Mouse (Mus musculus): ENCODE results near the gene Arhgap24. TPM values are rescaled to one million over a fixed set of nuclear protein-coding genes. Genes with fewer than 3 reads are reported as not detected.

Arhgap24 gene
- polyA plus RNA-seq, 1 experiment from 2014 or later = 13.0 TPM

DNA sequence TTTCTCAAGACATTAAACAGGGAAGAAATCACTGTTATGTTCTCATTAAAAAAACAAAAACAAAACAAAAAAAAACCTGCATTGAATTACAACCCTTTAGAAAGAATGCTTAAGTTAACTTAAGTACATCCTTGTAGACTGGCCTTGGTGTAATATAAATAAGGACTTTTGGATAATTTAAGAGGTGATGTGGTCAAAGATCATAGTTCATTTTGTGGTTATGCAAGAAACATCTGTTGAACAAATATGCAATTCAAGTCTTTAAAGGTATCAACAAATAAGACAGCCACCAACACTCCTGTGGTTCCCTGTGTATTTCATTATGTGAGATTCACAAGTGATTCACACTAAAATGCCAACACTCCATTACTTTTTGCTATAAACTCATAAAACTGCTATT lies 247.3 kb downstream of the Arhgap24 start:
- no peak for ATAC-seq (ENCODE audit: insufficient number of reproducible peaks, low FRiP score, low TSS enrichment, low read depth)
- H3K4me2 ChIP-seq (ENCODE audit: low read depth, severe bottlenecking) = no peak overlapping the region
- no peak for DNase-seq (ENCODE audit: low spot score)
- H3K27me3 ChIP-seq (ENCODE audit: control insufficient read depth, insufficient read depth, low read length) = no peaks in the 10 kb centered on the region
- H3K27ac ChIP-seq (replicated peaks; ENCODE audit: low read depth, low read length) = no peak overlapping the region
- no peaks in the 10 kb centered on the region for H3K9me3 ChIP-seq (ENCODE audit: control insufficient read depth, low read length)
- no peaks in the 10 kb centered on the region for H3K36me3 ChIP-seq (ENCODE audit: control insufficient read depth, insufficient read depth, low read length)
- no peak overlapping the region for H3K4me3 ChIP-seq (ENCODE audit: low read depth, low read length)
- peaks cover 17% of the 10 kb centered on the region; the same call in 1 of the 2 replicates for H3K4me1 ChIP-seq (ENCODE audit: control insufficient read depth, insufficient read depth, low read length)
- H3K9ac ChIP-seq (ENCODE audit: low read length) = no peak overlapping the region

DNA sequence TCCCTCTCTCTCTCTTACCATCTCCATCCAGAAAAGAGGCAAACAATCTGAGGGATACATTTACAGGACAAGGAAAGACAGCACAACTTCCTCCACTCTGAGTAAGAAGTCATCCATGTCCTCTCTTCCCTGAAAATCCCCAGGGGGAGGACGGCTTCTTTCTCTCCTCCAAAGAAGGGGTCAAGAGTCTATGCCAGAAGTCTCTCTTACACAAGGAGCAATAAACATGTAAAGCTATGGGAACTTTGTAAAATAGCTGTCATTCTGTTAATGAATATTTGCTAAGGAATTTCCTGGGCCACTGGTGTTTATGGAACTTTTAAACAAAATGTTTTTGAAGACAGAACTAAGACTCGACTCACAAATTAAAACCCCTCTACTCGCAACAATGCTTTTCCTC lies 248.3 kb downstream of the Arhgap24 start:
- Histone ChIP-seq H3K9me3 (ENCODE audit: control insufficient read depth, low read length) (no peaks in the 10 kb centered on the region), H3K4me3 (ENCODE audit: low read depth, low read length) (no peak overlapping the region), H3K36me3 (ENCODE audit: control insufficient read depth, insufficient read depth, low read length) (no peaks in the 10 kb centered on the region), H3K4me1 (ENCODE audit: control insufficient read depth, insufficient read depth, low read length) (peaks cover 14% of the 10 kb centered on the region; the same call in 1 of the 2 replicates), H3K9ac (ENCODE audit: low read length) (no peak overlapping the region), H3K27ac (replicated peaks; ENCODE audit: low read depth, low read length) (no peak overlapping the region), H3K4me2 (ENCODE audit: low read depth, severe bottlenecking) (no peak overlapping the region), H3K27me3 (ENCODE audit: control insufficient read depth, insufficient read depth, low read length) (no peaks in the 10 kb centered on the region)
- WGBS = 57% methylated on average over 3 of the region's 3 CpGs
- no peak for DNase-seq (ENCODE audit: low spot score)
- no peak for ATAC-seq (ENCODE audit: insufficient number of reproducible peaks, low FRiP score, low TSS enrichment, low read depth)

DNA sequence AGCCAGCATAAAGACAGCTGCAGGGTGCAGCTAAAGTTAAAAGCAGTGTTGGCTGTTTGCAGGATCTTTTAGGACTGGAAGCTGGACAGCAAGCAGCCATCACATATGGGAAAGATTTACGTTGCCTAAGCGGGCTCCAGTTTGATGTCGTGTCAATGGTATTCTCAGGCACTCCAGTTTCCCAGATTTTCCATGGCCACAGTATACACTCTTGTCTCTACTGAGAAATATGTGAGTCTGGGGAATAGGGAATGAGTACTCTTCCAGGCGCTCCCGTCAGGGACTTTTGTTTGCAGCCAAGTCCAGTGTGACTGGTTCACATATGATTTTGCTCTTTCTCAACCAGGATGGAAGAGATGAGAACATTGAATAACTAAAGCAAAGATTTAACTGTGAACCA lies 254.9 kb downstream of the Arhgap24 start:
- no peak overlapping the region for H3K27ac ChIP-seq (replicated peaks; ENCODE audit: low read depth, low read length)

DNA sequence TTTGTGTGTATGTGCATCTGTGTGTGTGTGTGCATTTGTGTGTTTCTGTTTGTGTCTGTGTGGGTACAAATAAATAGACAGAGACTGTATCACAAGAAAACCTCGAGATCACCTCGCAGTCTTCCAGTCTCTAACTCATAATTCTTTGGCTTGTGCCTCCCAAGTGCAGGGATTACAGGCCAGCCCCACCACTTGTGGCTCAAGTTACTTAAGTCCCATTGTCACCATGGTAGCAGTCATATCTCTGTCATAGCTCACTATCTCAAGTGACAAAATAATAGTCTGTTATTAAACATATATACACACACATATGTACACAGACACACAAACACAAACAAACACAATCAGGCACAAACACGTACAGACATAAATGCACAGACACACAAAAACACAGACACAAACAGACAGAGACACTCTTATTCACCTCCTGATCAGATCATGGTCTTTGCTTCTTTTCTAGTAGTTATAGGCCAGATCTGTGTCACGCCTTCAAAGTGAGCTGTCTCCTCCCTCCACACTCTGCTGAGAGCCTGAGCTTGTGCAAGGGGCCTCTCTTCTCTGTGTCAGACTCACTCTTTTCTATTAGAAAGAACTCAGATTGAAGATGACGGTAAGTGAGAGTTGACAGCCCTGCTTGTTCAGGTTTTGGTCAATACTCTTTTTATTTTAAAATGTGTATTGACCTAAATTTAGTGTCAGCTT lies 261.5 kb downstream of the Arhgap24 start:
- DNase-seq (ENCODE audit: low spot score) = no peak
- no peaks in the 10 kb centered on the region for H3K27me3 ChIP-seq (ENCODE audit: control insufficient read depth, insufficient read depth, low read length)
- H3K4me2 ChIP-seq (ENCODE audit: low read depth, severe bottlenecking) = no peak overlapping the region
- H3K9me3 ChIP-seq (ENCODE audit: control insufficient read depth, low read length) = no peaks in the 10 kb centered on the region
- no peak overlapping the region for H3K4me3 ChIP-seq (ENCODE audit: low read depth, low read length)
- no peak for ATAC-seq (ENCODE audit: insufficient number of reproducible peaks, low FRiP score, low TSS enrichment, low read depth)
- whole genome bisulfite sequencing = 70% methylated on average over 5 of the region's 5 CpGs
- no peaks in the 10 kb centered on the region for H3K36me3 ChIP-seq (ENCODE audit: control insufficient read depth, insufficient read depth, low read length)
- no peak overlapping the region for H3K27ac ChIP-seq (replicated peaks; ENCODE audit: low read depth, low read length)
- peaks cover 7% of the 10 kb centered on the region; the same call in 1 of the 2 replicates for H3K4me1 ChIP-seq (ENCODE audit: control insufficient read depth, insufficient read depth, low read length)
- H3K9ac ChIP-seq (ENCODE audit: low read length) = no peak overlapping the region

More for the DNA sequence above, 254.9 kb downstream of the Arhgap24 start:
- no peaks in the 10 kb centered on the region for H3K36me3 ChIP-seq (ENCODE audit: control insufficient read depth, insufficient read depth, low read length)
- no peak overlapping the region for H3K4me2 ChIP-seq (ENCODE audit: low read depth, severe bottlenecking)
- H3K4me1 ChIP-seq (ENCODE audit: control insufficient read depth, insufficient read depth, low read length) = 0 out of 2 replicates have a peak, but pooled peaks cover 2% of the 10 kb centered on the region
- H3K27me3 ChIP-seq (ENCODE audit: control insufficient read depth, insufficient read depth, low read length) = no peaks in the 10 kb centered on the region
- H3K9ac ChIP-seq (ENCODE audit: low read length) = no peak overlapping the region
- no peaks in the 10 kb centered on the region for H3K9me3 ChIP-seq (ENCODE audit: control insufficient read depth, low read length)
- 52% methylated on average over 5 of the region's 5 CpGs for WGBS
- DNase-seq (ENCODE audit: low spot score) (no peak), ATAC-seq (ENCODE audit: insufficient number of reproducible peaks, low FRiP score, low TSS enrichment, low read depth) (no peak)
- H3K4me3 ChIP-seq (ENCODE audit: low read depth, low read length) = no peak overlapping the region

DNA sequence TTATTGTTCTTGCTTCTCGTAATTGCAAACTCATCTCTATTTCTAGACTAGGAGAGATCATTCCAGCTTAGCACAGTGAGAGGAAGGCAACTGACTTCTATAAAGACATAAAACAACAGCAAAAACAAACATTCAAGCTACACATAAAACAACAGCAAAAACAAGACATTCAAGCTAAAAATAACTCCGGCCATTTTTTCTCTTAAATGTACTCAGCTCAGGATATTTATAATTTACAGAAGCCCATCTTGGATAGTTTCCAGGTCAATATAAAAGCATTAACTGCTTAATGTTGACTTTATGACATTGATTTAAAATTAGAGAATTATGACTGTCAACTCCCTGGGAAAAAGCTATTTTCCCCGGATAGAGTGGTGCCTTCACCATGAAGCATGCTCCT lies 262.2 kb downstream of the Arhgap24 start:
- ATAC-seq (ENCODE audit: insufficient number of reproducible peaks, low FRiP score, low TSS enrichment, low read depth) (no peak), DNase-seq (ENCODE audit: low spot score) (no peak)
- Histone ChIP-seq H3K27me3 (ENCODE audit: control insufficient read depth, insufficient read depth, low read length) (no peaks in the 10 kb centered on the region), H3K9ac (ENCODE audit: low read length) (no peak overlapping the region), H3K4me2 (ENCODE audit: low read depth, severe bottlenecking) (no peak overlapping the region), H3K4me1 (ENCODE audit: control insufficient read depth, insufficient read depth, low read length) (peaks cover 7% of the 10 kb centered on the region; the same call in 1 of the 2 replicates), H3K36me3 (ENCODE audit: control insufficient read depth, insufficient read depth, low read length) (no peaks in the 10 kb centered on the region), H3K4me3 (ENCODE audit: low read depth, low read length) (no peak overlapping the region), H3K27ac (replicated peaks; ENCODE audit: low read depth, low read length) (no peak overlapping the region), H3K9me3 (ENCODE audit: control insufficient read depth, low read length) (no peaks in the 10 kb centered on the region)
- WGBS = 82% methylated on average over 3 of the region's 3 CpGs

DNA sequence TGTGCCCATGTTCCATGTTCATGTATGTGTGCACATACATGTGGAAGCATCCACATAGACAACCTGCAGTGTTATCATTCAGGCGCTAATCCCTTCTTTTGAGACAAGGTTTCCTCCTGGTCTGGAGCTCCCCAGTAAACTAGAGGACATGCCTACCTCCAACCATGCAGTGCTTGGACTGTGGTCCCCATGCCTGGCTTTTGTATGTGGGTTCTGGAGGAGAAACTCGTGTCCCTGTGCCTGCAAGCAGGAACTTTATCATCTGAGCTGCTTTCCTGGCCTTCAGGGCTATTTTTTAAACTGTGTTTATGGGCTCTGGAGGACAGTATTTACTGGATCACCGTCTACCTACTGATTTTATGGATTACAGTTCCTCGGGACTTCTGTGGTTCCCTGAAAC lies 262.9 kb downstream of the Arhgap24 start:
- no peak overlapping the region for H3K9ac ChIP-seq (ENCODE audit: low read length)
- no peak overlapping the region for H3K4me3 ChIP-seq (ENCODE audit: low read depth, low read length)
- no peaks in the 10 kb centered on the region for H3K27me3 ChIP-seq (ENCODE audit: control insufficient read depth, insufficient read depth, low read length)
- H3K9me3 ChIP-seq (ENCODE audit: control insufficient read depth, low read length) = no peaks in the 10 kb centered on the region
- no peak for DNase-seq (ENCODE audit: low spot score)
- H3K27ac ChIP-seq (replicated peaks; ENCODE audit: low read depth, low read length) = 0 out of 2 replicates have a peak overlapping the region, but pooled peaks have one; percentile 33
- 57% methylated on average over 4 of the region's 4 CpGs for WGBS
- H3K4me2 ChIP-seq (ENCODE audit: low read depth, severe bottlenecking) = no peak overlapping the region
- H3K36me3 ChIP-seq (ENCODE audit: control insufficient read depth, insufficient read depth, low read length) = no peaks in the 10 kb centered on the region
- peaks cover 7% of the 10 kb centered on the region; the same call in 1 of the 2 replicates for H3K4me1 ChIP-seq (ENCODE audit: control insufficient read depth, insufficient read depth, low read length)
- no peak for ATAC-seq (ENCODE audit: insufficient number of reproducible peaks, low FRiP score, low TSS enrichment, low read depth)

DNA sequence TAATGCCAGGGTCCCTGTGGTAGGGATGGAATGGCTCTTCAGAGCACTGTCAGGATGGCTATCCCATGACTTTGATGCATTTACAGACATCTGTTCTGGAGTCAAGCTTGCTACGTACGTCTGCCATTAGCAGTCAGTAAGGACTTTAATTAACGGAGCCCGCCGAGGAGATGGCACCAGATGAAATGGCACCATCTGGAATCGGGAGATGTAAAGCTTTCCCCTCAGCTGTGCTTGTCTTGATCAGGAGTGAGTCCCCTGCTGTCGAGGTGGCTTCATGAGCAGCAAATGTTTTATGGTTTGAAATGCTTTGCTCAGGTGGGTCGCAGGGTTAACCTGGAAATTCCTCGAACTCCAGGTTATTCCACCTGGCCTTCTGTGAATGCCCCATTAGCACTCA lies 267.0 kb downstream of the Arhgap24 start:
- ATAC-seq (ENCODE audit: insufficient number of reproducible peaks, low FRiP score, low TSS enrichment, low read depth) (no peak), DNase-seq (ENCODE audit: low spot score) (no peak)
- H3K36me3 ChIP-seq (ENCODE audit: control insufficient read depth, insufficient read depth, low read length) = no peaks in the 10 kb centered on the region
- H3K9me3 ChIP-seq (ENCODE audit: control insufficient read depth, low read length) = no peaks in the 10 kb centered on the region
- H3K4me3 ChIP-seq (ENCODE audit: low read depth, low read length) = no peak overlapping the region
- H3K4me1 ChIP-seq (ENCODE audit: control insufficient read depth, insufficient read depth, low read length) = peaks cover 21% of the 10 kb centered on the region
- no peaks in the 10 kb centered on the region for H3K27me3 ChIP-seq (ENCODE audit: control insufficient read depth, insufficient read depth, low read length)
- no peak overlapping the region for H3K27ac ChIP-seq (replicated peaks; ENCODE audit: low read depth, low read length)
- H3K4me2 ChIP-seq (ENCODE audit: low read depth, severe bottlenecking) = no peak overlapping the region
- 48% methylated on average over 9 of the region's 9 CpGs for WGBS
- no peak overlapping the region for H3K9ac ChIP-seq (ENCODE audit: low read length)

DNA sequence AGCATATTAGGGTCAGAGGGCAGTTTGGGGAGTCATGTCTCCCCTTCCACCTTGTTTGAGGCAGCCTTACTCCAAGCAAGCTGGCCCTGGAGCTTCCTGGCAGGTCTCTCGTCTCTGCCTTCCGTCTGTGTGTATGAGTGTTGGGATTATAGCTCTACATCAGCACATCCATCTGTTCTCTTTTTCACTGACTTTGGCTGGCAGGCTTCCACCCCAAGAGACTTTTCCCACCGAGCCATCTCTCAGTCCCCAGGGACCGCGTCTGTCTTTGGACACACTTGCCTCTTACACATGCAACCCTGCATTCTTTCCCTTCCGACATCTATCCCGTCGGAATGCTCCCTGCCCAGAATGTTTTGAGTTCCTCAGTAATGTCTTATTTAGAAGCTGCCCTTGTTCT lies 267.8 kb downstream of the Arhgap24 start:
- WGBS = 80% methylated on average over 8 of the region's 8 CpGs
- no peak for DNase-seq (ENCODE audit: low spot score)

DNA sequence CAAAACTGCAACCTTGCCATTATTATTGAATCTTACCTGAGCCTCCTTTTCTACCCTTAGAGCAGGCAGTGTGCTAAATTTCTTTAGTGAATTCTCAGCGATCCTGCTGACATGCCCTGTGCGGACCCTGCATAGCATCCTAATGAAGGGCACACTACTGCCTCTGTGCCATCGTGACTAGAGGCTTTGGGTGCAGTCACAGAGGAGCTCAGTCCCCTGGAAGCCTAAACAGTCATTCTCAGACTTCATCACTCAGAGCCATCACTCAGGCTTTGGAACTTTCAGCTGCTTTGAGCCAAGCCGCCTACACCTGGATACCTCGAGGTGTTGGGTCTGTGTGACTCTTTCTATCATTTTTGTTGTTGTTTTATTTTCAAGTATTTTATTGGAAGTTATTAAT lies 269.5 kb downstream of the Arhgap24 start:
- no peak for ATAC-seq (ENCODE audit: insufficient number of reproducible peaks, low FRiP score, low TSS enrichment, low read depth)
- WGBS = 44% methylated on average over 5 of the region's 5 CpGs
- H3K4me2 ChIP-seq (ENCODE audit: low read depth, severe bottlenecking) = no peak overlapping the region

More for the DNA sequence above, 267.8 kb downstream of the Arhgap24 start:
- Histone ChIP-seq H3K27ac (replicated peaks; ENCODE audit: low read depth, low read length) (no peak overlapping the region), H3K27me3 (ENCODE audit: control insufficient read depth, insufficient read depth, low read length) (no peaks in the 10 kb centered on the region), H3K4me3 (ENCODE audit: low read depth, low read length) (no peak overlapping the region), H3K9ac (ENCODE audit: low read length) (no peak overlapping the region), H3K4me2 (ENCODE audit: low read depth, severe bottlenecking) (no peak overlapping the region), H3K36me3 (ENCODE audit: control insufficient read depth, insufficient read depth, low read length) (no peaks in the 10 kb centered on the region), H3K9me3 (ENCODE audit: control insufficient read depth, low read length) (no peaks in the 10 kb centered on the region), H3K4me1 (ENCODE audit: control insufficient read depth, insufficient read depth, low read length) (peaks cover 20% of the 10 kb centered on the region)
- no peak for ATAC-seq (ENCODE audit: insufficient number of reproducible peaks, low FRiP score, low TSS enrichment, low read depth)

More for the DNA sequence above, 269.5 kb downstream of the Arhgap24 start:
- Histone ChIP-seq H3K9me3 (ENCODE audit: control insufficient read depth, low read length) (no peaks in the 10 kb centered on the region), H3K36me3 (ENCODE audit: control insufficient read depth, insufficient read depth, low read length) (no peaks in the 10 kb centered on the region), H3K27me3 (ENCODE audit: control insufficient read depth, insufficient read depth, low read length) (no peaks in the 10 kb centered on the region), H3K4me1 (ENCODE audit: control insufficient read depth, insufficient read depth, low read length) (peaks cover 14% of the 10 kb centered on the region), H3K27ac (replicated peaks; ENCODE audit: low read depth, low read length) (no peak overlapping the region), H3K9ac (ENCODE audit: low read length) (no peak overlapping the region), H3K4me3 (ENCODE audit: low read depth, low read length) (no peak overlapping the region)
- no peak for DNase-seq (ENCODE audit: low spot score)
